Mouse (Mus musculus): ENCODE results near the gene Perm1. TPM values are rescaled to one million over a fixed set of nuclear protein-coding genes. Genes with fewer than 3 reads are reported as not detected.

Gene Perm1
- 0.08 and 0.19 TPM in 2 replicates for polyA plus RNA-seq (2015; fragmentation: Nextera tagmentation; extraction: Ambion mirVana)

DNA sequence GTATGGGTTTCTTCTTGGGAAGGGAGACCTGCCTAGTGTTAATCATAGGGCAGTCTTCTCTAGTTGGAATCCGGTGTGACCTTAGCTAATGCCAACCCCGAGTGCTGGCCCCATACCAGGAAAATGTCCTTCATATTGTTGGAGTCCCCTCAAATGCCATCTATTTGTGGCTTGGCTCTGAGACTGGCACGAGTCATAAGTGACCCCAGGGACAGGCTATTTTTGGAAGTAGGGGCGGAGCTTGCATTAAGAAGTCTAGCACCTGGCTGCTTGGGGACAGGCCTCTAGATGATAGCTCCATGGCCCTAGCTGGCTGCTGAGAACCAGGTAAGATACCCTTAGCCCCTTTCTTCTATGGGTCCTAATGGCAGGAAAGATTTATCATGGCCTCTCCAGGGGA, at the start of gene Perm1:
Gene Perm1, plus strand, starts transcription at position 220 of the 400 bp plus-strand sequence.
- Histone ChIP-seq H3K36me3 (replicated peaks; ENCODE audit: insufficient read depth, low read length) (no peaks in the 10 kb centered on the region), H3K27ac (ENCODE audit: low read depth) (no peak within 1 kb of the TSS), H3K4me2 (ENCODE audit: low read depth, low read length) (no peak within 1 kb of the TSS), H3K9me3 (ENCODE audit: low read length) (no peaks in the 10 kb centered on the region), H3K9ac (replicated peaks) (no peak within 1 kb of the TSS), H3K4me3 (ENCODE audit: low read depth, low read length) (no peak within 1 kb of the TSS), H3K27me3 (ENCODE audit: insufficient read depth, low read length) (no peaks in the 10 kb centered on the region), H3K4me1 (ENCODE audit: insufficient read depth) (no peaks in the 10 kb centered on the region)
- no peak for TF ChIP-seq CTCF (IDR thresholded peaks at IDR 0.05; ENCODE audit: low read depth)
- TF ChIP-seq EP300 (IDR thresholded peaks at IDR 0.05; ENCODE audit: low read depth) = no peak
- ATAC-seq (no peak), DNase-seq (no peak)
- WGBS (ENCODE audit: insufficient replicate concordance) = 60% methylated on average over 4 of the region's 4 CpGs

DNA sequence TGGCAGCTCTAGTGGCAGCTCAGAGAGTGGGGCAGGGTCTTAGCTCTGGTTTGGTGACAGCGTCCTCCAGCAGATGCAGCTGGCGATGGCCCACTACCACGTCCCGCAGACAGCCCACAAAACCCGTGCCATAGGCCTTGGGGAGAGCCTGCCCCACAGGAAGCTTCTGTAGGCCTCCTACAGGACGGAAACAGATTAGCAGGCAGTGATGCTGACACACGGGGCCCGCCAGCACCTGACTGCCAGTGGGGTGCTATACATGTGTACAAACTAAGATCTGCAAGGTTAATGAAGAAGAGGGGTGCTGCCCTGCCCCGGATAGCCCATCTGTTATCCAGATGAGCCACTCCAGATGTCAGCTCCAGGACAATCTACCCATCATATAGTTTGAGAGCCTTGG, 49.2 kb upstream of the Perm1 start:
- H3K27ac ChIP-seq (ENCODE audit: low read depth) = no peak overlapping the region
- H3K4me2 ChIP-seq (ENCODE audit: low read depth, low read length) = no peak overlapping the region
- WGBS (ENCODE audit: insufficient replicate concordance) = 65% methylated on average over 9 of the region's 9 CpGs
- H3K9ac ChIP-seq (replicated peaks) = no peak overlapping the region
- H3K36me3 ChIP-seq (replicated peaks; ENCODE audit: insufficient read depth, low read length) = peaks cover 11% of the 10 kb centered on the region
- no peaks in the 10 kb centered on the region for H3K9me3 ChIP-seq (ENCODE audit: low read length)
- no peaks in the 10 kb centered on the region for H3K27me3 ChIP-seq (ENCODE audit: insufficient read depth, low read length)
- no peak for ATAC-seq
- DNase-seq = no peak
- H3K4me1 ChIP-seq (ENCODE audit: insufficient read depth) = no peaks in the 10 kb centered on the region
- H3K4me3 ChIP-seq (ENCODE audit: low read depth, low read length) = no peak overlapping the region
- TF ChIP-seq EP300 (IDR thresholded peaks at IDR 0.05; ENCODE audit: low read depth) = no peak
- TF ChIP-seq CTCF (IDR thresholded peaks at IDR 0.05; ENCODE audit: low read depth) = peak; percentile 37

DNA sequence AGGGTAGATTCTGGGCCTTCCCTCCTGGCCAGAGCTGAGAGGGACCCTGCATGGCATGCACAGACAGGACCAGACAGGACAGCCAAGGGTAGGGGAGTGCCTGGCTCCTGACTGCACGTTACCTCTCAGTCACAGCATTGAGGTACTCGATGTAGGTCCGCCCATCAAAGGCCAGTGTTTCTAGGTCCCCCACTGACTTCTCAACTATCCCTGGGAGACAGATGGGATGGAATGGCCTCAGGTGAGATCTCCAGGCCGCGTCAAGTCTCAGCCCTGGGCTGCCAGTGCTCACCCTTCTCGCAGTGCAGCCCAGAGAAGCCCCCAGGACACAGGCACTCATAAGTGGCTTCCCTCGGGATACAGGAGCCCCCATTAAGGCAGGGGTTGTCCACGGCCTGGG, 47.1 kb upstream of the Perm1 start:
- Histone ChIP-seq H3K4me1 (ENCODE audit: insufficient read depth) (no peaks in the 10 kb centered on the region), H3K27me3 (ENCODE audit: insufficient read depth, low read length) (no peaks in the 10 kb centered on the region), H3K27ac (ENCODE audit: low read depth) (no peak overlapping the region), H3K36me3 (replicated peaks; ENCODE audit: insufficient read depth, low read length) (peaks cover 21% of the 10 kb centered on the region), H3K4me3 (ENCODE audit: low read depth, low read length) (no peak overlapping the region), H3K4me2 (ENCODE audit: low read depth, low read length) (no peak overlapping the region), H3K9me3 (ENCODE audit: low read length) (no peaks in the 10 kb centered on the region), H3K9ac (replicated peaks) (no peak overlapping the region)
- ATAC-seq (no peak), DNase-seq (no peak)
- 82% methylated on average over 8 of the region's 8 CpGs for WGBS (ENCODE audit: insufficient replicate concordance)
- TF ChIP-seq EP300 (IDR thresholded peaks at IDR 0.05; ENCODE audit: low read depth) = no peak
- no peak for TF ChIP-seq CTCF (IDR thresholded peaks at IDR 0.05; ENCODE audit: low read depth)

DNA sequence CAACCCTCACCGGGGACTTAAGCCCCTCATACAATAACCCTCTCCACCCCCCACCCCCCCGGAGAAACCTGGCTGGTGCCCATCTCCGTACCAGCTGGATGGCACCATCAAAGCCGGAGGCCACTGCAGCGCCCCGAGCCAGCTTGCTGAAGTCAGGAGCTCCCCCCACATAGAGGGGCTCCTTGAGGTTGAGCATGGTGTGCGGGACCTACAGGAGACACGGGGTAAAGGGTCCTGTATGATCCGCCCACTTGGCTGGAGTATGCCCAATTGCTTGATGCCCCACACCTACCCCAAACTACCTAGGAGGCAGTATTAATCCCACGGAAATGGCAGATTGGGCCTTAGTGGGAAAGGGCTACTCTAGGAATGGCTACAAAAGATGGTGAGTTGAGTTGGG, 46.5 kb upstream of the Perm1 start:
- Histone ChIP-seq H3K27ac (ENCODE audit: low read depth) (no peak overlapping the region), H3K4me3 (ENCODE audit: low read depth, low read length) (no peak overlapping the region), H3K4me2 (ENCODE audit: low read depth, low read length) (no peak overlapping the region), H3K9ac (replicated peaks) (no peak overlapping the region), H3K4me1 (ENCODE audit: insufficient read depth) (no peaks in the 10 kb centered on the region), H3K27me3 (ENCODE audit: insufficient read depth, low read length) (no peaks in the 10 kb centered on the region), H3K9me3 (ENCODE audit: low read length) (no peaks in the 10 kb centered on the region), H3K36me3 (replicated peaks; ENCODE audit: insufficient read depth, low read length) (peaks cover 21% of the 10 kb centered on the region)
- DNase-seq (no peak), ATAC-seq (no peak)
- 87% methylated on average over 10 of the region's 10 CpGs for WGBS (ENCODE audit: insufficient replicate concordance)
- no peak for TF ChIP-seq CTCF (IDR thresholded peaks at IDR 0.05; ENCODE audit: low read depth)

DNA sequence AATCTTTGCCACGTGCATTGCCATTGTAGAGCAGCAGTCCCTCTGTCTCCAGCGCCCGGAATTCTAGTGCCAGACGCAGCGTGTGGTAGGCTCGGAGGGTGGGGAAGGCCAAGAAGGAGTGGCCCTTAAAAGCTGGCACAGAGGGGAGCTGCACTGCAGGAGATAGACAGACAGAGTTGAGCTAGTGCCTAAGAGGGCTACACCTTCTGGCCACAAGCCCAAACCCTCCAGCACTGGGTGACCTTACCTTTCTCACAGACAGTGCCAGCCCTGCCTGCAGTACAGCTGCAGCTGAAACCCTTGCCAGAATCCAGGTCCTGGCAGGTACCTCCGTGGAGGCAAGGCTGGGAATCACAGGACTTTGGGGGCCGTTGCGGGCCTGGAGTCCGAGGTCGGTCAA, 43.8 kb upstream of the Perm1 start:
- peaks cover 22% of the 10 kb centered on the region for H3K36me3 ChIP-seq (replicated peaks; ENCODE audit: insufficient read depth, low read length)
- no peak for TF ChIP-seq EP300 (IDR thresholded peaks at IDR 0.05; ENCODE audit: low read depth)
- no peak for TF ChIP-seq CTCF (IDR thresholded peaks at IDR 0.05; ENCODE audit: low read depth)
- ATAC-seq (no peak), DNase-seq (no peak)
- 90% methylated on average over 11 of the region's 11 CpGs for WGBS (ENCODE audit: insufficient replicate concordance)
- no peaks in the 10 kb centered on the region for H3K27me3 ChIP-seq (ENCODE audit: insufficient read depth, low read length)
- H3K4me3 ChIP-seq (ENCODE audit: low read depth, low read length) = no peak overlapping the region
- no peak overlapping the region for H3K4me2 ChIP-seq (ENCODE audit: low read depth, low read length)
- no peak overlapping the region for H3K9ac ChIP-seq (replicated peaks)
- no peaks in the 10 kb centered on the region for H3K4me1 ChIP-seq (ENCODE audit: insufficient read depth)
- no peaks in the 10 kb centered on the region for H3K9me3 ChIP-seq (ENCODE audit: low read length)
- H3K27ac ChIP-seq (ENCODE audit: low read depth) = no peak overlapping the region

DNA sequence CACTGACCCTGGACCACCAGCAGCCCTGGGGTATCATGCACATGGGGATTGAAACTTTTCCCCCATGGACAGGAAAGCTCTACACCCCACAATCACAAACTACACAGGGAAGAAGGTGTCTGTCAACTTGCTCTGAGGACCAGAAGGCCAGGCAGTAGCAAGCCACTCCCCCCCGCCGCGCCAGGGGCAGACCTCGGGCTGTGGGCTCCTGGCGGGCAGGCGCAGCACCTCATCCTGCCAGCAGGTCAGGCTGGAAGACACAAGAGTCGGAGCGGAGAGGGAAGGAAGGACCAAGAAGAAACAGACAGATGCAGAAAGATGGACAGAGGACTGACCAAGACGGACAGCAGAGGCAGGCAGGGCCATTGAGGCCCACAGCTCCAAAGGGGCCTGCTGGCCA, 38.0 kb upstream of the Perm1 start:
- H3K27me3 ChIP-seq (ENCODE audit: insufficient read depth, low read length) = no peaks in the 10 kb centered on the region
- WGBS (ENCODE audit: insufficient replicate concordance) = 95% methylated on average over 9 of the region's 9 CpGs
- H3K4me3 ChIP-seq (ENCODE audit: low read depth, low read length) = no peak overlapping the region
- no peak overlapping the region for H3K4me2 ChIP-seq (ENCODE audit: low read depth, low read length)
- peaks cover 8% of the 10 kb centered on the region for H3K36me3 ChIP-seq (replicated peaks; ENCODE audit: insufficient read depth, low read length)
- H3K9ac ChIP-seq (replicated peaks) = no peak overlapping the region
- H3K4me1 ChIP-seq (ENCODE audit: insufficient read depth) = no peaks in the 10 kb centered on the region
- H3K27ac ChIP-seq (ENCODE audit: low read depth) = no peak overlapping the region
- no peak for TF ChIP-seq EP300 (IDR thresholded peaks at IDR 0.05; ENCODE audit: low read depth)
- no peak for TF ChIP-seq CTCF (IDR thresholded peaks at IDR 0.05; ENCODE audit: low read depth)
- no peak for ATAC-seq
- no peak for DNase-seq
- H3K9me3 ChIP-seq (ENCODE audit: low read length) = no peaks in the 10 kb centered on the region

DNA sequence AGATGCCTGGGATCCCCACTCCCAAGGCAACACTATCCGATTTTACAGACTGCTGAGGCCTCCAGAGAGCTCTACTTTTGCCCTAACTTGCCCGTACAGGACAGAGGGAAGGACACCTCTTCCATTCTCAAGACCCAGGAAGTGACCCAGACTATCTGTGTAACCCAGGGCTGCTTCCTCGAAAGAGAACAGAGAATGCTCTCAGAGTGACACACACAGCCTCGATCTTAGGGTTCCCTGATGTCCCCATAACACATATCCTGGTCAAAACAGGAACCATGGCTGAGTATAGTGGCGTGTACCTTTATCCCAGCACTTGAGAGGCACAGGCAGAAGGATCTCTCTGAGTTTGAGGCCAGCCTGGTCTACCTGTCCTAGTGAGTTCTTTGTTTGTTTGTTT, 31.9 kb upstream of the Perm1 start:
- peaks cover 6% of the 10 kb centered on the region for H3K4me1 ChIP-seq (ENCODE audit: insufficient read depth)
- H3K27me3 ChIP-seq (ENCODE audit: insufficient read depth, low read length) = no peaks in the 10 kb centered on the region
- no peak overlapping the region for H3K4me3 ChIP-seq (ENCODE audit: low read depth, low read length)
- TF ChIP-seq EP300 (IDR thresholded peaks at IDR 0.05; ENCODE audit: low read depth) (no peak), CTCF (IDR thresholded peaks at IDR 0.05; ENCODE audit: low read depth) (no peak)
- no peak overlapping the region for H3K27ac ChIP-seq (ENCODE audit: low read depth)
- H3K36me3 ChIP-seq (replicated peaks; ENCODE audit: insufficient read depth, low read length) = peaks cover 2% of the 10 kb centered on the region; the same call in 1 of the 2 replicates
- no peak overlapping the region for H3K4me2 ChIP-seq (ENCODE audit: low read depth, low read length)
- ATAC-seq (no peak), DNase-seq (no peak)
- H3K9me3 ChIP-seq (ENCODE audit: low read length) = no peaks in the 10 kb centered on the region
- H3K9ac ChIP-seq (replicated peaks) = no peak overlapping the region
- 47% methylated on average over 5 of the region's 5 CpGs for WGBS (ENCODE audit: insufficient replicate concordance)
